Mouse (Mus musculus) limb, embryonic 14.5 days (tissue): ENCODE results near the gene Grap2. TPM values are rescaled to one million over a fixed set of nuclear protein-coding genes. Genes with fewer than 3 reads are reported as not detected.

ENCODE experiments used
- ATAC-seq: fragments of 200-750 bp; cut with Nextera tagmentation; 2 replicates; pipeline ENCODE4 v1.8.0; 2017; ENCODE audit warnings: low read depth, moderate number of reproducible peaks, moderate TSS enrichment; ENCODE audit not compliant: low FRiP score
- DNase-seq: peaks from one replicate; pipeline ENCODE4 v3.0.0-alpha.2; 2015; ENCODE audit warnings: low spot score
- H3K27ac ChIP-seq: fragments of 300-500 bp; sonication (generic); replicated peaks from 2 replicates; pipeline ENCODE4 v1.5.1; 2014; ENCODE audit warnings: low read depth, mild to moderate bottlenecking, low read length, moderate library complexity, mixed read lengths
- H3K27me3 ChIP-seq: fragments of 300-500 bp; sonication (generic); 2 replicates; pipeline ENCODE4 v1.6.1; 2014; ENCODE audit warnings: low read length, mixed read lengths; ENCODE audit not compliant: control insufficient read depth, insufficient read depth
- H3K36me3 ChIP-seq: fragments of 300-500 bp; sonication (generic); 2 replicates; pipeline ENCODE4 v1.6.1; 2014; ENCODE audit warnings: mild to moderate bottlenecking, low read length, moderate library complexity, mixed read lengths; ENCODE audit not compliant: control insufficient read depth, insufficient read depth
- H3K4me1 ChIP-seq: fragments of 300-500 bp; sonication (generic); 2 replicates; pipeline ENCODE4 v1.6.1; 2014; ENCODE audit warnings: antibody characterized with exemption, low read length, mixed read lengths; ENCODE audit not compliant: control insufficient read depth, insufficient read depth
- H3K4me2 ChIP-seq: fragments of 300-500 bp; sonication (generic); replicated peaks from 2 replicates; pipeline ENCODE4 v1.6.1; 2014; ENCODE audit warnings: low read depth, mild to moderate bottlenecking, low read length, moderate library complexity; ENCODE audit not compliant: severe bottlenecking
- H3K4me3 ChIP-seq: fragments of 300-500 bp; sonication (generic); replicated peaks from 2 replicates; pipeline ENCODE4 v1.5.1; 2014; ENCODE audit warnings: low read length
- H3K9ac ChIP-seq: fragments of 300-500 bp; sonication (generic); 2 replicates; pipeline ENCODE4 v1.6.1; 2014; ENCODE audit warnings: mild to moderate bottlenecking, low read depth, low read length, moderate library complexity; ENCODE audit not compliant: severe bottlenecking
- H3K9me3 ChIP-seq: fragments of 300-500 bp; sonication (generic); 2 replicates; pipeline ENCODE4 v1.6.1; 2016; ENCODE audit warnings: low read length; ENCODE audit not compliant: control insufficient read depth
- POLR2A ChIP-seq: fragments of 200-500 bp; IDR thresholded peaks from 2 replicates; pipeline ENCODE4 v1.8.0; 2012; ENCODE audit warnings: inconsistent platforms, mild to moderate bottlenecking, moderate library complexity, borderline replicate concordance; ENCODE audit not compliant: insufficient read depth, insufficient read length; ENCODE audit errors: extremely low read depth
- WGBS: fragments of 180-500 bp; shearing (Covaris S2); extraction: QIAGEN DNeasy Blood & Tissue Kit; methylation state at CpG from one replicate; pipeline ENCODE4 v1.1.7; 2014; 5-methylcytosine and 5-hydroxymethylcytosine counted together
- polyA plus RNA-seq, 2 experiments: library from polyadenylated mRNA; depleted of rRNA in 1 of 2; stranded (reverse) in 1 of 2; unstranded in 1 of 2; fragments of >200 nt; fragmentation: Nextera tagmentation in 1 of 2; extraction: Ambion mirVana in 1 of 2; gene quantifications; 2 replicates each; pipeline versions ENCODE4 v1.2.1 to v1.2.3; 2012 to 2014

Gene Grap2
- polyA plus RNA-seq, 2 experiments = 0.36 to 1.2 TPM

DNA sequence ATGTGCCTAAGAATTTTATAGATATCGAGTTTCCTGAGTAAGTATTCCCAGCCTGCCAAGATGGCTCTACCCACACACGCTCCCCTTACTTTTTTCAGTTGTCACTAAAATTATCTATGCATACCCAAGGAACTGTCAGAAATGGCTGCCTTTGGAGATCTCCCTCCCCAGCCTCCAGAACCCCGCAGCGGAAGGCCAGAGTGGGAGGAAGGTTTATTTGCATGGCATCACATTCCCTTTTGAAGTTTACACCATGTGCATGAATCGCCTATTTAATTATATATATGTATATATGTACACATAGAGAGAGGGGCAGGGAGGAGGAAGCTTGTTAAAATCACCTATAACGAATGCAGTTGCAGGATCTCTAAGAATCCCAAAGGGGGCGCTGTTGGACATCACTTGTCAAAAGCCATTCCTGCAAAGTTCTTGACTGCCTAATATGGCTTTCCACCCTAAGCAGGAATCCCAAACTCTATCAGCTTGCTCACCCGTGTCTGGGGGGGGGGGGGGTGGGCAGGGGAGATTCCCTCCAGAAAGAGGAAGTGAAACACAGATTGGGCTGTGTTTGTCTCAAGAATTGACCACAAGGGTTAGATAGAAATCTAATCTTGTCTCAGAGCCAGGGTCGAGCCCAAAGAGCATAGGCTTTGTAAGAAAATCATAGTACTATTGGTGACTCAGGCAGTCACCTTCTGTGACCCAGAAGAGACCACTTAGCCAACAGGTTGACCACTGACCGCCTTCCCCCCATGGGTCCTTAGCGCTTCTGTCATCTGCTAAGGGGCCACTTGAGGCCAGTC lies 62.2 kb downstream of the Grap2 start:
- Histone ChIP-seq H3K36me3 (no peaks in the 10 kb centered on the region), H3K4me2 (no peak overlapping the region), H3K9ac (no peak overlapping the region), H3K9me3 (no peaks in the 10 kb centered on the region), H3K4me1 (no peaks in the 10 kb centered on the region), H3K27me3 (no peaks in the 10 kb centered on the region), H3K27ac (no peak overlapping the region), H3K4me3 (no peak overlapping the region)
- ATAC-seq (no peak), DNase-seq (peak; percentile 73)
- 54% methylated on average over 11 of the region's 11 CpGs for WGBS
- no peak for TF ChIP-seq POLR2A

DNA sequence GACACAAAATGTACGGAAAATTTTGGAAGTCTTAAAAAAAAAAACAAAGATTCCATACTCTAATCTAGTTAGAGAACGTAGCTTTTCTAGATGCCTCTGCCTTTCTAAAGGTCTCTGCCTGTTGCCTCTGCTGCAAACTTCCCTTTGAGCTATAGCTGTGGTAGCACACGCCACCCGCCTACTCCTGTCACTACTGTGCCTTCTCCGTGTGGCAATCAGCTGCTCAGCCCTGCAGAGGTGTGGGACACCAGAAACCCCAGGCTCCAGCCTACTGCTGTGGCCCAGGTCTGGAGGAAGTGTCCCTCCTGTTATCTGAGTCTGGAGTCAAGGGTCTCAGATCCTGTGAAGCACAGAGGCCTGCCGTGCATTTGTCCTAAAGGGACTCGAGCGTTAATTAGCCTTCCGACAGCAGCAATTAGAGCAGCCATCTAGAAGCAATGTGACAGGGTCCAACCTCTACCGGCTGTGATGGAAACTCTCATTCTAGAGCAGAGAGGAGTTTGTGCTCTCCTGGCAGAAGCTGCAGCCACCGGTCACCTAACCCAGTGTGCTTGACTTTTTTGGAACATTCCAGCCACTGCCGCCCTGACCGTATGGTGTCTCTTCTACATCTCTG lies 64.5 kb downstream of the Grap2 start:
- DNase-seq (no peak), ATAC-seq (no peak)
- no peaks in the 10 kb centered on the region for H3K27me3 ChIP-seq
- H3K4me2 ChIP-seq = no peak overlapping the region
- no peak overlapping the region for H3K9ac ChIP-seq
- no peaks in the 10 kb centered on the region for H3K36me3 ChIP-seq
- no peak for TF ChIP-seq POLR2A
- no peak overlapping the region for H3K4me3 ChIP-seq
- no peak overlapping the region for H3K27ac ChIP-seq
- no peaks in the 10 kb centered on the region for H3K4me1 ChIP-seq
- no peaks in the 10 kb centered on the region for H3K9me3 ChIP-seq
- WGBS = 44% methylated on average over 13 of the region's 13 CpGs

DNA sequence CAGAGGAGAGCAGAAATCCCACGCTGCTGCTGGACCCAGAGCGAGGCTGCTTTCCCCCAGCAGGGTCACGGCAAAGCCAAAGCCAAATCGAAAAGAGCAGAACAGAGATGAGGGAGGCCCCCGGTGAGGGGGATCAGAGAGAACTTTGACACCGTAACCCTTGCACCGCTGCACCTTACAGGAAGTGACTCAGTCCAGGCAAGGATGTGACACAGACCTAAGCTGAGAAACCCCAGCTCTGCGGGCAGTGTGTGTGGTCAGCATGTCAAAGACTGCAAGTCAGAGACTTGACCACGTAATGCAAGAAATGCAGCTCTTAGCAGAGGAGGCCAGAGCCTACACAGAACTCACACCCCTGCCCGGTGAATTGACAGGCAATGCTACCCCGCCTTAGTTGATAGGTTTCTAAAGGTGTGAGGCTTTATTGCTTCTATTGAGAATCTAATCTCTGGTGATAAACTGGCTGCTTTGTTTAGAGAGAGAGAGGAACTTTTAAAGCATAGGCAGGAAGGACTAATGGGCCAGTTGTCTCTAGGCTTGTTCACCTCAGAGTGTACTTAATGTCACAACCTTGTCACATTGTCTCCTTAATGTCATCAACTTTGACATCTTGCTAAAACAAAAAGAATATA lies 66.8 kb downstream of the Grap2 start:
- no peaks in the 10 kb centered on the region for H3K9me3 ChIP-seq
- H3K4me3 ChIP-seq = no peak overlapping the region
- H3K9ac ChIP-seq = no peak overlapping the region
- no peak for DNase-seq
- ATAC-seq = no peak
- no peak overlapping the region for H3K4me2 ChIP-seq
- no peaks in the 10 kb centered on the region for H3K36me3 ChIP-seq
- no peak overlapping the region for H3K27ac ChIP-seq
- WGBS = 35% methylated on average over 11 of the region's 11 CpGs
- no peaks in the 10 kb centered on the region for H3K4me1 ChIP-seq
- H3K27me3 ChIP-seq = no peaks in the 10 kb centered on the region
- TF ChIP-seq POLR2A = no peak

GRCm38 (mm10) chr15:80639874-80640273 lies 67.5 kb downstream of the Grap2 start:
- Histone ChIP-seq H3K4me2 (no peak overlapping the region), H3K27ac (no peak overlapping the region), H3K36me3 (no peaks in the 10 kb centered on the region), H3K4me3 (no peak overlapping the region), H3K9me3 (no peaks in the 10 kb centered on the region), H3K27me3 (no peaks in the 10 kb centered on the region), H3K9ac (no peak overlapping the region), H3K4me1 (no peaks in the 10 kb centered on the region)
- no peak for DNase-seq
- ATAC-seq = no peak
- 78% methylated on average over 3 of the region's 3 CpGs for WGBS
- no peak for TF ChIP-seq POLR2A

- Histone ChIP-seq H3K27me3 (no peaks in the 10 kb centered on the region), H3K9ac (no peak overlapping the region), H3K9me3 (no peaks in the 10 kb centered on the region), H3K4me2 (no peak overlapping the region), H3K4me3 (no peak overlapping the region), H3K27ac (no peak overlapping the region), H3K36me3 (no peaks in the 10 kb centered on the region), H3K4me1 (no peaks in the 10 kb centered on the region)
- no peak for TF ChIP-seq POLR2A
- 73% methylated on average over 2 of the region's 2 CpGs for WGBS
- DNase-seq (no peak), ATAC-seq (no peak)
Measured at GRCm38 (mm10) chr15:80641702-80642435, 69.5 kb downstream of the Grap2 start.
